Mouse (Mus musculus): ENCODE data around the gene Ltbp4. TPM values are rescaled to one million over a fixed set of nuclear protein-coding genes. Genes with fewer than 3 reads are reported as not detected.

Gene Ltbp4
- polyA plus RNA-seq, 1 experiment, result 199 TPM

- no peak for DNase-seq (ENCODE audit: low read depth)
These were observed 18.3 kb upstream of the Ltbp4 start, which contains the start of gene Shkbp1 for GRCm38 (mm10) chr7:27355745-27356240. Gene Shkbp1, minus strand, starts transcription at chr7:27356019.

GRCm38 (mm10) chr7:27355261-27355660, 17.8 kb upstream of the Ltbp4 start:
- DNase-seq (ENCODE audit: low read depth), result no peak

- DNase-seq (ENCODE audit: low read depth), result no peak
These were observed 17.3 kb upstream of the Ltbp4 start for GRCm38 (mm10) chr7:27354783-27355182.

- DNase-seq (ENCODE audit: low read depth), result no peak
These were observed 16.7 kb upstream of the Ltbp4 start for GRCm38 (mm10) chr7:27354144-27354543.

GRCm38 (mm10) chr7:27345444-27345843, 8.0 kb upstream of the Ltbp4 start:
- DNase-seq (ENCODE audit: low read depth), result no peak

GRCm38 (mm10) chr7:27342595-27342994, 5.1 kb upstream of the Ltbp4 start:
- no peak for DNase-seq (ENCODE audit: low read depth)

- DNase-seq (ENCODE audit: low read depth), result no peak
These were observed 2.0 kb upstream of the Ltbp4 start for GRCm38 (mm10) chr7:27339519-27339918.

GRCm38 (mm10) chr7:27339114-27339513, 1.6 kb upstream of the Ltbp4 start:
- no peak for DNase-seq (ENCODE audit: low read depth)

- no peak for DNase-seq (ENCODE audit: low read depth)
These were observed 1.3 kb downstream of the Ltbp4 start for GRCm38 (mm10) chr7:27335928-27336823.

- no peak for DNase-seq (ENCODE audit: low read depth)
These were observed 2.3 kb downstream of the Ltbp4 start for GRCm38 (mm10) chr7:27335011-27335720.

- no peak for DNase-seq (ENCODE audit: low read depth)
These were observed 3.0 kb downstream of the Ltbp4 start for GRCm38 (mm10) chr7:27334405-27334911.

GRCm38 (mm10) chr7:27333316-27333941, 4.1 kb downstream of the Ltbp4 start:
- no peak for DNase-seq (ENCODE audit: low read depth)

GRCm38 (mm10) chr7:27332353-27333199, 4.9 kb downstream of the Ltbp4 start:
- DNase-seq (ENCODE audit: low read depth), result no peak

GRCm38 (mm10) chr7:27331854-27332253, 5.6 kb downstream of the Ltbp4 start:
- no peak for DNase-seq (ENCODE audit: low read depth)

- DNase-seq (ENCODE audit: low read depth), result no peak
These were observed 6.0 kb downstream of the Ltbp4 start for GRCm38 (mm10) chr7:27331541-27331851.

GRCm38 (mm10) chr7:27330709-27331540, 6.6 kb downstream of the Ltbp4 start:
- DNase-seq (ENCODE audit: low read depth), result no peak

GRCm38 (mm10) chr7:27329981-27330380, 7.5 kb downstream of the Ltbp4 start:
- DNase-seq (ENCODE audit: low read depth), result no peak

GRCm38 (mm10) chr7:27329326-27329947, 8.1 kb downstream of the Ltbp4 start:
- no peak for DNase-seq (ENCODE audit: low read depth)

GRCm38 (mm10) chr7:27328648-27329047, 8.8 kb downstream of the Ltbp4 start:
- no peak for DNase-seq (ENCODE audit: low read depth)

- DNase-seq (ENCODE audit: low read depth), result no peak
These were observed 9.3 kb downstream of the Ltbp4 start for GRCm38 (mm10) chr7:27328161-27328560.
